Mouse (Mus musculus) limb, embryonic 14.5 days (tissue): ENCODE results near the gene Scfd2. TPM values are rescaled to one million over a fixed set of nuclear protein-coding genes. Genes with fewer than 3 reads are reported as not detected.

Source experiments
- ATAC-seq: fragments of 200-750 bp; cut with Nextera tagmentation; 2 replicates; pipeline ENCODE4 v1.8.0; 2017; ENCODE audit warnings: low read depth, moderate number of reproducible peaks, moderate TSS enrichment; ENCODE audit not compliant: low FRiP score
- DNase-seq: peaks from one replicate; pipeline ENCODE4 v3.0.0-alpha.2; 2015; ENCODE audit warnings: low spot score
- H3K27ac ChIP-seq: fragments of 300-500 bp; sonication (generic); replicated peaks from 2 replicates; pipeline ENCODE4 v1.5.1; 2014; ENCODE audit warnings: low read depth, mild to moderate bottlenecking, low read length, moderate library complexity, mixed read lengths
- H3K27me3 ChIP-seq: fragments of 300-500 bp; sonication (generic); 2 replicates; pipeline ENCODE4 v1.6.1; 2014; ENCODE audit warnings: low read length, mixed read lengths; ENCODE audit not compliant: control insufficient read depth, insufficient read depth
- H3K36me3 ChIP-seq: fragments of 300-500 bp; sonication (generic); 2 replicates; pipeline ENCODE4 v1.6.1; 2014; ENCODE audit warnings: mild to moderate bottlenecking, low read length, moderate library complexity, mixed read lengths; ENCODE audit not compliant: control insufficient read depth, insufficient read depth
- H3K4me1 ChIP-seq: fragments of 300-500 bp; sonication (generic); 2 replicates; pipeline ENCODE4 v1.6.1; 2014; ENCODE audit warnings: antibody characterized with exemption, low read length, mixed read lengths; ENCODE audit not compliant: control insufficient read depth, insufficient read depth
- H3K4me2 ChIP-seq: fragments of 300-500 bp; sonication (generic); replicated peaks from 2 replicates; pipeline ENCODE4 v1.6.1; 2014; ENCODE audit warnings: low read depth, mild to moderate bottlenecking, low read length, moderate library complexity; ENCODE audit not compliant: severe bottlenecking
- H3K4me3 ChIP-seq: fragments of 300-500 bp; sonication (generic); replicated peaks from 2 replicates; pipeline ENCODE4 v1.5.1; 2014; ENCODE audit warnings: low read length
- H3K9ac ChIP-seq: fragments of 300-500 bp; sonication (generic); 2 replicates; pipeline ENCODE4 v1.6.1; 2014; ENCODE audit warnings: mild to moderate bottlenecking, low read depth, low read length, moderate library complexity; ENCODE audit not compliant: severe bottlenecking
- H3K9me3 ChIP-seq: fragments of 300-500 bp; sonication (generic); 2 replicates; pipeline ENCODE4 v1.6.1; 2016; ENCODE audit warnings: low read length; ENCODE audit not compliant: control insufficient read depth
- POLR2A ChIP-seq: fragments of 200-500 bp; IDR thresholded peaks from 2 replicates; pipeline ENCODE4 v1.8.0; 2012; ENCODE audit warnings: inconsistent platforms, mild to moderate bottlenecking, moderate library complexity, borderline replicate concordance; ENCODE audit not compliant: insufficient read depth, insufficient read length; ENCODE audit errors: extremely low read depth
- WGBS: fragments of 180-500 bp; shearing (Covaris S2); extraction: QIAGEN DNeasy Blood & Tissue Kit; methylation state at CpG from one replicate; pipeline ENCODE4 v1.1.7; 2014; 5-methylcytosine and 5-hydroxymethylcytosine counted together
- polyA plus RNA-seq, 2 experiments: library from polyadenylated mRNA; depleted of rRNA in 1 of 2; stranded (reverse) in 1 of 2; unstranded in 1 of 2; fragments of >200 nt; fragmentation: Nextera tagmentation in 1 of 2; extraction: Ambion mirVana in 1 of 2; gene quantifications; 2 replicates each; pipeline versions ENCODE4 v1.2.1 to v1.2.3; 2012 to 2014

Gene Scfd2
- polyA plus RNA-seq, 2 experiments = 9.6 to 16.2 TPM

GRCm38 (mm10) chr5:74479157-74479556, 52.4 kb downstream of the Scfd2 start:
- WGBS = 86% methylated on average over 5 of the region's 5 CpGs
- H3K27ac ChIP-seq = no peak overlapping the region
- no peak for TF ChIP-seq POLR2A
- no peak for ATAC-seq
- no peak overlapping the region for H3K4me2 ChIP-seq
- no peak overlapping the region for H3K4me3 ChIP-seq
- no peaks in the 10 kb centered on the region for H3K27me3 ChIP-seq
- no peak overlapping the region for H3K9ac ChIP-seq
- DNase-seq = no peak
- H3K4me1 ChIP-seq = no peaks in the 10 kb centered on the region
- H3K36me3 ChIP-seq = no peaks in the 10 kb centered on the region
- H3K9me3 ChIP-seq = no peaks in the 10 kb centered on the region

DNA sequence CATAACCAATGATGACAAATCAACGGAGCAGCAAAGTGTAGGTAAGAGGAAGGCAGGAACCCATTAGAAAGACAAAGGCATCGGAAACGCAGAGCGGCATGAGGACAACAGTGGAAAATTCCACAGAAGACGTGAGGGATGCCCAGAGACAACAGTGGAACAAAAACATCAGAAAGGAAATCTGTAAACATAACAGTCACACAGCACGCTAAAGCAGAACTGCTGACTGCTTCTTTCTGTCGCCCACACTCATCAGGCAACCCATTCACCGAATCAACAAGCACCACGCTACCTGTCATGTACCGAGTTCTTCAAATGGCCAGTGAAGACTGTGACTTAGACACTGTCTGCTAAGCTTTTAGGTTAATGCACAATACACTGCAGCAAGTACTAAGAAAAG, 55.0 kb downstream of the Scfd2 start:
- H3K9ac ChIP-seq = no peak overlapping the region
- ATAC-seq (no peak), DNase-seq (no peak)
- no peaks in the 10 kb centered on the region for H3K36me3 ChIP-seq
- H3K4me2 ChIP-seq = no peak overlapping the region
- no peaks in the 10 kb centered on the region for H3K27me3 ChIP-seq
- 91% methylated on average over 10 of the region's 10 CpGs for WGBS
- no peak overlapping the region for H3K4me3 ChIP-seq
- H3K27ac ChIP-seq = no peak overlapping the region
- TF ChIP-seq POLR2A = no peak
- H3K9me3 ChIP-seq = no peaks in the 10 kb centered on the region
- H3K4me1 ChIP-seq = peaks cover 11% of the 10 kb centered on the region; the same call in 1 of the 2 replicates

DNA sequence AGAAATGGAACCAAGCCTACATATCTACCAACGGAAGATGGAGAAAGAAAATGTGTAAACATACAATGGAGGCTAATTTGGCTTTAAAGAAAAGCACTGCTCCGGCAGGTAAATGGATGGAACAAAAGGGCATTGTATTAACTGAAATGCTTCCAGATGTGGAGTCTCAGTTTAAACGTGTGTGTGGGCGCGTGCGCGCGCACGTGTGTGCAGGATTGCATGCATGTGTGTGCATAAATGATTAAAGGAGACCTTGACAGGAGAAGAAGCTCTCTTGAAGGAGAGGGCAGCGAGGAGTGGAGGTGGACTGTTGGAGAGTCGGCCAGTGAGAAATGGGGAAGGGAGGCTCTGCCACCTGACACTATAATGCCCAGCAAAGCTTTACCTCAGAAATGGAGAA, 58.4 kb downstream of the Scfd2 start:
- ATAC-seq = no peak
- Histone ChIP-seq H3K36me3 (no peaks in the 10 kb centered on the region), H3K27me3 (no peaks in the 10 kb centered on the region), H3K27ac (no peak overlapping the region; the same call in 1 of the 2 replicates), H3K9me3 (no peaks in the 10 kb centered on the region), H3K4me3 (no peak overlapping the region), H3K4me2 (no peak overlapping the region), H3K9ac (no peak overlapping the region), H3K4me1 (peaks cover 21% of the 10 kb centered on the region)
- DNase-seq = no peak
- WGBS = 41% methylated on average over 11 of the region's 11 CpGs
- no peak for TF ChIP-seq POLR2A

DNA sequence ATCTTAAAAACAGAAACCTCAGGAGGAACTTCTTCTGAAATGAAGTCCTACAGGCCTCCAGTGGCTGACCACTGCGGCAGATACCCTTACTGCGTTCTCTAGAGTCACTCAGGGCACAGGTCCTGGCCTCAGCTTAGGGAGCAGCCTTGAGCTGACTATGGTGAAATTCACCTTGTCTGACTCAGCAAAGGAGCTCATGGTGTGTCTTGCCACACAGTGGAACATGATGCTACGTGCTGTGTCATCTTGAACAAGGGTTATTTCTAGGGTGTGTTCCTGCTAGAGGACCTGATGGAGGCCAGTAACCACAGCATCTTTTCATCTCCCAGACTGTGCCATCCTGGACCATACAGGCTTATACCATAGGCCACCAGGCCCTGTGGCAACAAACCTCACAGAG, 60.7 kb downstream of the Scfd2 start:
- H3K4me2 ChIP-seq = no peak overlapping the region
- H3K9ac ChIP-seq = no peak overlapping the region
- peaks cover 21% of the 10 kb centered on the region for H3K4me1 ChIP-seq
- whole genome bisulfite sequencing = 92% methylated on average over 3 of the region's 3 CpGs
- ATAC-seq (no peak), DNase-seq (no peak)
- no peak for TF ChIP-seq POLR2A
- H3K36me3 ChIP-seq = no peaks in the 10 kb centered on the region
- no peak overlapping the region for H3K27ac ChIP-seq
- no peaks in the 10 kb centered on the region for H3K27me3 ChIP-seq
- H3K4me3 ChIP-seq = no peak overlapping the region
- H3K9me3 ChIP-seq = no peaks in the 10 kb centered on the region

GRCm38 (mm10) chr5:74469620-74470019, 61.9 kb downstream of the Scfd2 start:
- TF ChIP-seq POLR2A = no peak
- H3K27ac ChIP-seq = no peak overlapping the region
- no peak overlapping the region for H3K4me3 ChIP-seq
- DNase-seq = no peak
- H3K36me3 ChIP-seq = no peaks in the 10 kb centered on the region
- H3K27me3 ChIP-seq = no peaks in the 10 kb centered on the region
- 21% methylated on average over 1 of the region's 1 CpGs for WGBS
- no peaks in the 10 kb centered on the region for H3K9me3 ChIP-seq
- H3K9ac ChIP-seq = no peak overlapping the region
- peaks cover 21% of the 10 kb centered on the region for H3K4me1 ChIP-seq
- no peak; the same call in 1 of the 2 replicates for ATAC-seq
- H3K4me2 ChIP-seq = no peak overlapping the region

- Histone ChIP-seq H3K4me2 (no peak overlapping the region), H3K4me1 (peaks cover 12% of the 10 kb centered on the region), H3K27me3 (no peaks in the 10 kb centered on the region), H3K36me3 (no peaks in the 10 kb centered on the region), H3K9ac (no peak overlapping the region), H3K9me3 (no peaks in the 10 kb centered on the region), H3K27ac (no peak overlapping the region), H3K4me3 (no peak overlapping the region)
- 62% methylated on average over 3 of the region's 3 CpGs for WGBS
- DNase-seq = no peak
- no peak for TF ChIP-seq POLR2A
- ATAC-seq = no peak
Observed at GRCm38 (mm10) chr5:74467753-74468152, 63.8 kb downstream of the Scfd2 start.
